Mouse (Mus musculus) hindbrain, embryonic 13.5 days (tissue): ENCODE results near the gene Smad5. TPM values are rescaled to one million over a fixed set of nuclear protein-coding genes. Genes with fewer than 3 reads are reported as not detected.

Source experiments
- ATAC-seq: fragments of 200-750 bp; cut with Nextera tagmentation; 2 replicates; pipeline ENCODE4 v1.8.0; 2017; ENCODE audit warnings: moderate TSS enrichment; ENCODE audit not compliant: low FRiP score
- H3K27ac ChIP-seq: fragments of 300-500 bp; sonication (generic); 2 replicates; pipeline ENCODE4 v1.5.1; 2015; ENCODE audit warnings: inconsistent platforms, mild to moderate bottlenecking, moderate library complexity
- H3K27me3 ChIP-seq: fragments of 300-500 bp; sonication (generic); 2 replicates; pipeline ENCODE4 v1.6.1; 2015; ENCODE audit warnings: mild to moderate bottlenecking, inconsistent platforms
- H3K36me3 ChIP-seq: fragments of 300-500 bp; sonication (generic); 2 replicates; pipeline ENCODE4 v1.6.1; 2015; ENCODE audit warnings: mild to moderate bottlenecking, inconsistent platforms
- H3K4me1 ChIP-seq: fragments of 300-500 bp; sonication (generic); replicated peaks from 2 replicates; pipeline ENCODE4 v1.6.1; 2015; ENCODE audit warnings: inconsistent platforms
- H3K4me2 ChIP-seq: fragments of 300-500 bp; sonication (generic); 2 replicates; pipeline ENCODE4 v1.6.1; 2015; ENCODE audit warnings: inconsistent platforms, mild to moderate bottlenecking, moderate library complexity
- H3K4me3 ChIP-seq: fragments of 300-500 bp; sonication (generic); 2 replicates; pipeline ENCODE4 v1.5.1; 2015; ENCODE audit warnings: mild to moderate bottlenecking, inconsistent platforms
- H3K9ac ChIP-seq: fragments of 300-500 bp; sonication (generic); 2 replicates; pipeline ENCODE4 v1.6.1; 2015; ENCODE audit warnings: mild to moderate bottlenecking, inconsistent platforms
- H3K9me3 ChIP-seq: fragments of 300-500 bp; sonication (generic); 2 replicates; pipeline ENCODE4 v1.6.1; 2016; ENCODE audit warnings: inconsistent platforms
- WGBS: fragments of 180-500 bp; shearing (Covaris S2); methylation state at CpG from one replicate; pipeline ENCODE4 v1.1.7; 2015; 5-methylcytosine and 5-hydroxymethylcytosine counted together
- polyA plus RNA-seq: library from polyadenylated mRNA; unstranded; fragments of >200 nt; fragmentation: Nextera tagmentation; extraction: Ambion mirVana; gene quantifications from 2 replicates; pipeline ENCODE4 v1.2.1, GENCODE M21; 2015

Gene Smad5
- polyA plus RNA-seq, 1 experiment from 2014 or later = 24.1 TPM

GRCm38 (mm10) chr13:56704596-56704995 lies 1.8 kb downstream of the Smad5 start:
- Histone ChIP-seq H3K4me3 (peak overlapping the region; percentile 73), H3K4me1 (peaks cover 53% of the 10 kb centered on the region), H3K36me3 (no peaks in the 10 kb centered on the region; the same call in 1 of the 2 replicates), H3K9ac (peak overlapping the region; percentile 66), H3K27ac (peak overlapping the region; percentile 99; the same call in 1 of the 2 replicates), H3K27me3 (no peaks in the 10 kb centered on the region), H3K4me2 (peak overlapping the region; percentile 69), H3K9me3 (no peaks in the 10 kb centered on the region)
- 68% methylated on average over 2 of the region's 2 CpGs for WGBS
- ATAC-seq = no peak

- Histone ChIP-seq H3K27ac (no peak overlapping the region), H3K4me3 (no peak overlapping the region), H3K27me3 (no peaks in the 10 kb centered on the region), H3K36me3 (no peaks in the 10 kb centered on the region; the same call in none of the 2 replicates), H3K4me2 (no peak overlapping the region), H3K9me3 (no peaks in the 10 kb centered on the region), H3K4me1 (peaks cover 58% of the 10 kb centered on the region), H3K9ac (no peak overlapping the region)
- no peak for ATAC-seq
- WGBS = 93% methylated on average over 4 of the region's 4 CpGs
Measured at GRCm38 (mm10) chr13:56707111-56707510, 4.3 kb downstream of the Smad5 start.

- 77% methylated on average over 4 of the region's 4 CpGs for WGBS
- Histone ChIP-seq H3K36me3 (no peaks in the 10 kb centered on the region; the same call in none of the 2 replicates), H3K4me3 (no peak overlapping the region), H3K9ac (no peak overlapping the region), H3K9me3 (no peaks in the 10 kb centered on the region), H3K4me1 (peaks cover 53% of the 10 kb centered on the region), H3K4me2 (no peak overlapping the region), H3K27ac (no peak overlapping the region), H3K27me3 (no peaks in the 10 kb centered on the region)
- no peak for ATAC-seq
Measured at GRCm38 (mm10) chr13:56707606-56708005, 4.8 kb downstream of the Smad5 start.

GRCm38 (mm10) chr13:56710620-56711019 lies 7.8 kb downstream of the Smad5 start:
- Histone ChIP-seq H3K4me3 (no peak overlapping the region), H3K9ac (no peak overlapping the region), H3K4me1 (peaks cover 36% of the 10 kb centered on the region), H3K27ac (no peak overlapping the region), H3K9me3 (no peaks in the 10 kb centered on the region), H3K4me2 (no peak overlapping the region), H3K27me3 (no peaks in the 10 kb centered on the region), H3K36me3 (no peaks in the 10 kb centered on the region; the same call in none of the 2 replicates)
- no peak for ATAC-seq
- WGBS = 69% methylated on average over 2 of the region's 2 CpGs

GRCm38 (mm10) chr13:56712221-56712620 lies 9.4 kb downstream of the Smad5 start:
- Histone ChIP-seq H3K9ac (no peak overlapping the region), H3K4me2 (no peak overlapping the region), H3K4me1 (peaks cover 23% of the 10 kb centered on the region), H3K9me3 (no peaks in the 10 kb centered on the region), H3K27me3 (no peaks in the 10 kb centered on the region), H3K36me3 (no peaks in the 10 kb centered on the region; the same call in 1 of the 2 replicates), H3K4me3 (no peak overlapping the region), H3K27ac (no peak overlapping the region)
- ATAC-seq = no peak
- WGBS = 98% methylated on average over 2 of the region's 2 CpGs

- Histone ChIP-seq H3K4me2 (no peak overlapping the region), H3K4me1 (0 out of 2 replicates have a peak, but pooled peaks cover 9% of the 10 kb centered on the region), H3K27ac (no peak overlapping the region), H3K27me3 (no peaks in the 10 kb centered on the region), H3K9ac (no peak overlapping the region), H3K4me3 (no peak overlapping the region), H3K9me3 (no peaks in the 10 kb centered on the region), H3K36me3 (peaks cover 77% of the 10 kb centered on the region)
- no peak for ATAC-seq
- WGBS = 88% methylated on average over 4 of the region's 4 CpGs
Measured at GRCm38 (mm10) chr13:56726551-56726950, 23.7 kb downstream of the Smad5 start.

- H3K36me3 ChIP-seq = peaks cover 91% of the 10 kb centered on the region
Measured at GRCm38 (mm10) chr13:56729046-56729445, 26.2 kb downstream of the Smad5 start.

GRCm38 (mm10) chr13:56734617-56735016 lies 31.8 kb downstream of the Smad5 start:
- H3K4me1 ChIP-seq = no peaks in the 10 kb centered on the region
- H3K9me3 ChIP-seq = no peaks in the 10 kb centered on the region

More at GRCm38 (mm10) chr13:56729046-56729445, 26.2 kb downstream of the Smad5 start:
- H3K9me3 ChIP-seq = no peaks in the 10 kb centered on the region
- no peak overlapping the region for H3K4me3 ChIP-seq
- 97% methylated on average over 7 of the region's 7 CpGs for WGBS
- no peak overlapping the region for H3K27ac ChIP-seq
- no peaks in the 10 kb centered on the region for H3K27me3 ChIP-seq
- H3K9ac ChIP-seq = no peak overlapping the region
- 0 out of 2 replicates have a peak, but pooled peaks cover 9% of the 10 kb centered on the region for H3K4me1 ChIP-seq
- no peak overlapping the region for H3K4me2 ChIP-seq
- ATAC-seq = no peak

GRCm38 (mm10) chr13:56735212-56735875 lies 32.5 kb downstream of the Smad5 start:
- Histone ChIP-seq H3K4me2 (no peak overlapping the region), H3K36me3 (peaks cover 79% of the 10 kb centered on the region), H3K9me3 (no peaks in the 10 kb centered on the region), H3K9ac (no peak overlapping the region), H3K4me3 (no peak overlapping the region), H3K27me3 (no peaks in the 10 kb centered on the region), H3K4me1 (no peaks in the 10 kb centered on the region), H3K27ac (no peak overlapping the region)
- 63% methylated on average over 6 of the region's 6 CpGs for WGBS
- no peak for ATAC-seq

More at GRCm38 (mm10) chr13:56734617-56735016, 31.8 kb downstream of the Smad5 start:
- H3K9ac ChIP-seq = no peak overlapping the region
- no peak overlapping the region for H3K4me3 ChIP-seq
- no peak overlapping the region for H3K4me2 ChIP-seq
- WGBS = 93% methylated on average over 4 of the region's 4 CpGs
- peaks cover 79% of the 10 kb centered on the region for H3K36me3 ChIP-seq
- H3K27me3 ChIP-seq = no peaks in the 10 kb centered on the region
- no peak overlapping the region for H3K27ac ChIP-seq
- no peak for ATAC-seq

- Histone ChIP-seq H3K36me3 (peaks cover 47% of the 10 kb centered on the region), H3K9ac (no peak overlapping the region), H3K9me3 (no peaks in the 10 kb centered on the region), H3K4me1 (no peaks in the 10 kb centered on the region), H3K27ac (no peak overlapping the region), H3K4me2 (no peak overlapping the region), H3K4me3 (no peak overlapping the region), H3K27me3 (no peaks in the 10 kb centered on the region)
- ATAC-seq = no peak
- 96% methylated on average over 5 of the region's 5 CpGs for WGBS
Measured at GRCm38 (mm10) chr13:56739556-56739955, 36.7 kb downstream of the Smad5 start.

- no peak overlapping the region for H3K27ac ChIP-seq
- no peak overlapping the region for H3K4me3 ChIP-seq
- no peaks in the 10 kb centered on the region for H3K27me3 ChIP-seq
- H3K9ac ChIP-seq = no peak overlapping the region
- peaks cover 46% of the 10 kb centered on the region for H3K36me3 ChIP-seq
- H3K4me1 ChIP-seq = no peaks in the 10 kb centered on the region
- 89% methylated on average over 6 of the region's 6 CpGs for WGBS
- no peak for ATAC-seq
- no peak overlapping the region for H3K4me2 ChIP-seq
- no peaks in the 10 kb centered on the region for H3K9me3 ChIP-seq
Measured at GRCm38 (mm10) chr13:56740496-56740895, 37.7 kb downstream of the Smad5 start.

- H3K4me1 ChIP-seq = no peaks in the 10 kb centered on the region
- ATAC-seq = no peak
- no peaks in the 10 kb centered on the region for H3K27me3 ChIP-seq
- peaks cover 37% of the 10 kb centered on the region for H3K36me3 ChIP-seq
- H3K9ac ChIP-seq = no peak overlapping the region
- no peaks in the 10 kb centered on the region for H3K9me3 ChIP-seq
- no peak overlapping the region for H3K4me3 ChIP-seq
- no peak overlapping the region for H3K4me2 ChIP-seq
- no peak overlapping the region for H3K27ac ChIP-seq
- 91% methylated on average over 7 of the region's 7 CpGs for WGBS
Measured at GRCm38 (mm10) chr13:56741691-56742090, 38.9 kb downstream of the Smad5 start.

- H3K27ac ChIP-seq = no peak overlapping the region
- ATAC-seq = no peak
Measured at GRCm38 (mm10) chr13:56742325-56742901, 39.6 kb downstream of the Smad5 start.

More at GRCm38 (mm10) chr13:56742325-56742901, 39.6 kb downstream of the Smad5 start:
- H3K9ac ChIP-seq = no peak overlapping the region
- H3K4me3 ChIP-seq = no peak overlapping the region
- no peak overlapping the region for H3K4me2 ChIP-seq
- WGBS = 59% methylated on average over 6 of the region's 6 CpGs
- no peaks in the 10 kb centered on the region for H3K9me3 ChIP-seq
- peaks cover 30% of the 10 kb centered on the region for H3K36me3 ChIP-seq
- no peaks in the 10 kb centered on the region for H3K27me3 ChIP-seq
- H3K4me1 ChIP-seq = no peaks in the 10 kb centered on the region
